Mouse (Mus musculus) gastrocnemius, adult 2 months (tissue): ENCODE measurements at regions not wholly inside any gene's neighbourhood (a gene's known extent, or its start where the extent isn't known, plus 50 kb on each side); places are given as distances from the start of the nearest gene placed in this dataset.

ENCODE experiments used
- DNase-seq: peaks from one replicate; pipeline ENCODE4 v3.0.0; 2022
- H3K27ac ChIP-seq: fragments of 200-600 bp; 2 replicates; pipeline ENCODE4 v1.8.1; 2022; ENCODE audit warnings: mild to moderate bottlenecking
- H3K4me3 ChIP-seq: fragments of 200-600 bp; 2 replicates; pipeline ENCODE4 v1.8.1; 2022; ENCODE audit warnings: mild to moderate bottlenecking, moderate library complexity
- CTCF ChIP-seq: fragments of 200-600 bp; IDR thresholded peaks from 2 replicates; pipeline ENCODE4 v1.8.1; 2022; ENCODE audit warnings: antibody characterized with exemption, mild to moderate bottlenecking, moderate library complexity
- intact Hi-C: fragments of 180-260 bp; cut with DNase I; formaldehyde crosslinking; loops from one replicate; pipeline ENCODE4 v1.15.1; 2025

DNA sequence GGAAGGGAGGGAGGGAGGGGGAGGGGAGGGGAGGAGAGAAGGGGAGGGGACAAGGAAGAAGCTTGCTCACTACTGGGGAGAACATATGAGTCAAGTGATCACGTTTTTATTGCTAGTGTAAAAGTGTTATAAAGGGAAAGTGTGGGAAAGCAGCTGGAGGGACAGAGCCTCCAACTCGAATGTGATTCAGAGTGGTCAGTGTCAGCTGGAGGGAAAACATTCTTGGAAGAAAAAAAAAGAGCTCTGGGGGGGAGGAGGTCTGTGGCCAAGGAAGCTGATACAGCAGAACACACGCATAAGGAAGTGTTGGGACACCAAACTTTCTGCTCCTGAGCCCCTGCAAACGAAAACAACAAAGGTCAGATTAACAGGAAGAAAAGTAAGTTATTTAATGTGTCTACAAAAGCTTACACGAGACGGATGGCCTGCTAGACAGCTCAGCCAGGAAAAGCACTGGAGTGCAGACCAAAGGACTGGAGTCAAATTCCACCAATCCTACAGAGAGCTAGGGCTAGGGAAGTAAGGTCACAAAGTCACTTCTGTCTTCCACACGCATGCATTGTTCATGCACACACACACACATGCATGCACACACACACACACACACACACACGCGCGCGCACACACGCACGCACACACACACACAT is 85.1 kb upstream of the Epcam start:
- Histone ChIP-seq H3K27ac (peak overlapping the region; percentile 86), H3K4me3 (no peak overlapping the region)
- no peak for TF ChIP-seq CTCF
- intact Hi-C loops = no loop called here
- no peak for DNase-seq

DNA sequence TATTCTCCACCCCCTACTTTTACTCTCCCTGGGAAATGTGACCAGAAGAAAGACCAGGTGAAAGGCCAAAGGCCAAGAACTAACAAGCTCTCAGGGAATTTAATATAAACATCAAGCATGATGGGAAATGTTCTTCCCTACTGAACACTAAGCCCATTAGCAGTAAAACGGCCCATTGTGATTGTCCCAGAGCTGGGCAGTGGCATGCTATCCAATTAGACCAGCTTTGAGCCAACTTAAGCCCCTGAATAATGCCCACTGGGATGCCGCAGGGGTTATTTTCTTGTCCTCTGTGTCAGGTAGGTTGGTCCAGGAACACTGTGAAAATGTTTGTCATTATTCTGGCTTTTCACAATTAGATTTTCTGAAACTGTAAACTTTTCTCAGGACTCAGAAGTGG is 81.2 kb upstream of the Epcam start:
- intact Hi-C loops = no loop called here
- no peak overlapping the region for H3K27ac ChIP-seq
- TF ChIP-seq CTCF = no peak
- DNase-seq = no peak
- H3K4me3 ChIP-seq = no peak overlapping the region

DNA sequence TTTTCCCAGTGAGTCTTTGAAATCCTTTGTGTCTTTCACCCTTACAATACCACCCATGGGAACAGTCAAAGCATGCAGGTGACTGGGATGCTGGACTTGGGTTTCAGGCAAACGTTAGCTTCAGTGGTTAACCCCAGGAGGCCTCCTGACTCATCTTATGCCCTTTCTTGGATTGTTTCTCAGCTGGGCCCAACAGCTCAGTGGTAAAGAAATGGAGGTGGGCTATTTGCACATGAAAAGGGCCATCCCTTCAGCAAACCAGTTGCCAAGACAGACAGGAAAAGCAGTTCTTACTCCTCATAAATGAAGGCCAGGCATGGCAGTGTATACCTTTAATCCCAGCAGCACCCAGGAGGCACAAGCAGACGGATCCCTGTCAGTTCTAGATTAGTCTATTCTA is 77.4 kb upstream of the Epcam start:
- Histone ChIP-seq H3K4me3 (no peak overlapping the region), H3K27ac (no peak overlapping the region)
- no peak for TF ChIP-seq CTCF
- DNase-seq = no peak
- intact Hi-C loops = no loop called here

DNA sequence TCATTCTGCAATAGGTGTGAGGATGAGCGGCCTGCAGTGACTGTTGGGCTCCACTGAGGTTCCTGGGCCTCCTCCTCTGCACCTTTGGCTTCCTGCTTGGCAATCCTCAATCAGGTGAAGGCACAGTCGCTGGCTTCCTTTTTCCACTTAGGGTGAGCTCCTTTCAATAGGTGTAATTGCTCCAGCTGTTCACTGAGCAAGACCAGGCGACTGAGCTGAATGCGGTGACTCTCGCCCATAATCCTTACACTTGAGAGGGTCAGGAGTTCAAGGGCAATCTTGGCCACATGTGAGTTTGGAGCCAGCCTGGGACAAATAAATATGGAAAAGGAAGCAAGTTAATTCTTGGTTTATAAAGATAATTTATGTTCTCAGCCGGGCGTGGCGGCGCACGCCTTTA is 76.1 kb upstream of the Epcam start:
- DNase-seq = no peak
- TF ChIP-seq CTCF = no peak
- intact Hi-C loops = no loop called here
- no peak overlapping the region for H3K27ac ChIP-seq
- no peak overlapping the region for H3K4me3 ChIP-seq

DNA sequence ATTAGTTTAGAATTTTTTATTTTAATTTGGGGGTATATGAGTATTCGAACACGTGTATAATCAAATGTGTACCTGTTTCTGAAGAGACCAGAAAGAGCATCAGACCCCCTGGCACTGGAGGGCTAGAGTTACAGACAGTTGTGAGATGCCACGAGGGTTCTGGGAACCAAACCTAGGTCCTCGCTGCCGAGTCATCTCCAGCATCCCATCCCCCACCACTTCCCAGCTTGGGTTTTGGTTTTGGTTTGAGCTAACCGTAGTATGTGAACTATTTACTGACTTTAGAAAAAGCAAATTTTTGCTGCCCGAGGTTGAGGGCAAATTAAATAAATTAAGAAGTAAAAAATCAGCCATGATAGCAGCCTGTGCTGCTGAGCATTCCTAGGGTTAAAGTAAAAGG is 74.9 kb upstream of the Epcam start:
- TF ChIP-seq CTCF = no peak
- intact Hi-C loops = no loop called here
- H3K27ac ChIP-seq = no peak overlapping the region
- no peak for DNase-seq
- no peak overlapping the region for H3K4me3 ChIP-seq

DNA sequence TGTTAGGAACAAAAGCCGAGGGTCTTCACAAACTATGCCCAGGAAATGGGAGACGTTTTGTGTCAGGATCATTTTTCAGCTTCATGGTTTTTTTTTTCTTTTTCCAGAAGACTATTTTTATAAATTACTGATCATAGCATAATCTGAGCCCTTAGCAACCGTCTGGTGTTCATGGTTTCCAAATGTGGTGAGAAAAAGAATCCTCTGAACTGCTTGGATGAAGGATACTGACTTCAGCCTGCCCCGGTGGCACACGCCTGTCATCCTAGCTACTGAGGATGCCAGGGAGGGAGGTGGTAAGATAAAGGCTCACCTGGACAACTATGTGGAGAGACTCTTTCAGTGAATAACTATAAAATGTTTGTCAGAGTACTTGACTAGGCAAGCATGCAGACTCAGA is 72.4 kb upstream of the Epcam start:
- peak; percentile 43 for DNase-seq
- H3K4me3 ChIP-seq = no peak overlapping the region
- intact Hi-C loops = no loop called here
- no peak for TF ChIP-seq CTCF
- H3K27ac ChIP-seq = peak overlapping the region; percentile 82

DNA sequence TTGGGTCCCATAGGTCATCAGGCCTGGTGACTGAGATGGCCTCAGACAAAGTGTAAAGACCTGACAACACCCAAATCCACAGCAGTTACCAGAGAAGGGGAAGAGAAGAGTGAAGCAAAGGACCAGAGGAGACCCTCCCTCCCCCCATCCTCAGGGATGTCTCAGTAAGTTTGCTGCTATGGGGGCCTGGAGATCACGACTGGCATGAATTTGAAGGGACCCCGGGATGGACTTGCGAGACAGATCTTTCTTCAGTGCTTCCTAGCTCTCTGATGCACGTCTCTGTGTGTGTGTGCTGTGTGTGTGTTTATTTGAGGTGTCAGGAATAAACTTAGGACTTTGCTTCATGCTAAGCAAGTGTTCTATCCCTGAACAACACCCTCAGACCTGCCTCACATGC is 70.1 kb upstream of the Epcam start:
- no peak overlapping the region for H3K4me3 ChIP-seq
- intact Hi-C loops = no loop called here
- no peak for DNase-seq
- H3K27ac ChIP-seq = no peak overlapping the region
- no peak for TF ChIP-seq CTCF

DNA sequence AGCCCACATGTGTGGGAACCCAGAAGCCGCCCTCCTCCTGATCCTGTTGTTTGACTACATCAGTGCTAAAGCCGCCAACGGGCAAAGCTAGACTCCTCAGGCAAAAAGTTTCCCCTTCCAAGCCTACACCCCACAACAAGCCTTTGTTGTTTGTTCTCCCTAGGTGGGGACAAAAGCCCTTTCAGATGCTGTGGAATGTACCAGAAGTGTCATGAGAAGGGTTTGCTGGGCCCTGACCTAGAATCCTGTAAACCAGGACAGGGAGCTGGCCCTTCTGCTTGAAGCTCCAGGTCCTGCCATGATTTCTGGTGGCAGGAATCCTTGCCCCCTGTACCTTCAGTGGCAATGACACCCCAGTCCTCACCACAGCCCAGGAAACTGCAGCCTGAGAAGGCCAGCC is 69.5 kb upstream of the Epcam start:
- no peak for DNase-seq
- Histone ChIP-seq H3K4me3 (no peak overlapping the region), H3K27ac (peak overlapping the region; percentile 31)
- intact Hi-C loops = no loop called here
- no peak for TF ChIP-seq CTCF

DNA sequence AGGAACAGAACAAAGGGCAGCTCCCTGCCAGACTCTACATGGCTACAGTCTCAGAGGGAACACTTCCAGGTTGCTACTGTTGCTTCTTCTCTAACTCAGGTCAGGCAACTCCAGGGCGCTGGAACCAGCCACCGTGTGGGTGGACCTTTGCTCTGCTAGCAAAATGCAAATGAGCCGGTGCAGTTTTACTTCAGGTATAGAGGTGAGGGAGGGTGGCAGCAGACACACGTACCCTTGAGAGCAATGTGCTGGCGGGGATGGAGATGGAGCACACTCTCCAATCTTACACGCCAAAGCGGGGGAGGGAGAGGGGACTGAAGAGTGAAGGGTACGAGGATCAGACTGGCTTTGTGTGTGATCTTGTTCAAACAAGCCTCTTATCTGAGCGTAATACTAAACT is 68.8 kb upstream of the Epcam start:
- intact Hi-C loops = no loop called here
- Histone ChIP-seq H3K27ac (peak overlapping the region; percentile 31), H3K4me3 (no peak overlapping the region)
- no peak for TF ChIP-seq CTCF
- DNase-seq = no peak

DNA sequence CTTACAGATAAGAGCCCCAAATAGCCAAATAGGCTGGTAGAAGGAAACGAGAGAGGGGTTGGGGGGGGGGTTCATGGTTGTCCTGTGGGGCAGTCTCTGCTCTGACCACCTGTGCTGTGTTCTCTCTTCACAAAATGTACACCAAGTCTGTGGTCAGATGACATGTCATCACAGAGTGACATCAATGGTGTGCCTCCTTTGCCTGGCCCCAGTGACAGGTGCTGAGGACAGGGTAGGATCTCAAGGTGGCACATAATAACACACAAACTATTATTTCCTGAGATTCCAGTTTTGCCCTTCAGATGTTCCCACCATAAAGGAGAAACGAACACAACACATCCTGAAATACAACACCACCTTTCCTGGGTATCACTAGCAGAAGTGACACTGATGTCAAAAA is 68.3 kb upstream of the Epcam start:
- H3K4me3 ChIP-seq = no peak overlapping the region
- H3K27ac ChIP-seq = no peak overlapping the region
- intact Hi-C loops = no loop called here
- no peak for DNase-seq
- TF ChIP-seq CTCF = no peak

DNA sequence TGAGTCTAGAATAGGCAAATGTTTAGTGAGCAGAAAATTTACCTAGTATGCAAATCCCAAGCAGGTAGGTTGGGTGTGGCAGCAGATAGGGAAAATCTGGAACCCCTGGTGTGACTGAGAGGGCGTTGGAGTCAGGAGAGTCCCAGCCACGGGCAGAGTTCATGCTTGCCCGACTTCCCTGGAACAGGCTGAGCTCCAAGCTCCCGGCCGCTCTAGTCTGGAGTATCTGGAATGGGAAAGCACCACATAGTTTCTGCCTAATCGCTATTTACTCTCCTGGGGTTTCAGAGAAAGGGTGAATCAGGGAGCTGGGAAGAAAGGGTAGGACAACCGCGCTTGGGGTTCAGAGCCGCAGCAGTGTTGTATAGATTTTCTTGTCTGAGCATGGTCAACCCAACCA is 65.8 kb upstream of the Epcam start:
- no peak for TF ChIP-seq CTCF
- intact Hi-C loops = loop anchor here (2.0 to 10.0 kb wide), 3 partner anchors 37 to 525 kb away; partner anchors contain the start of gene Calm2
- Histone ChIP-seq H3K4me3 (no peak overlapping the region), H3K27ac (no peak overlapping the region; the same call in 1 of the 2 replicates)
- DNase-seq = no peak

DNA sequence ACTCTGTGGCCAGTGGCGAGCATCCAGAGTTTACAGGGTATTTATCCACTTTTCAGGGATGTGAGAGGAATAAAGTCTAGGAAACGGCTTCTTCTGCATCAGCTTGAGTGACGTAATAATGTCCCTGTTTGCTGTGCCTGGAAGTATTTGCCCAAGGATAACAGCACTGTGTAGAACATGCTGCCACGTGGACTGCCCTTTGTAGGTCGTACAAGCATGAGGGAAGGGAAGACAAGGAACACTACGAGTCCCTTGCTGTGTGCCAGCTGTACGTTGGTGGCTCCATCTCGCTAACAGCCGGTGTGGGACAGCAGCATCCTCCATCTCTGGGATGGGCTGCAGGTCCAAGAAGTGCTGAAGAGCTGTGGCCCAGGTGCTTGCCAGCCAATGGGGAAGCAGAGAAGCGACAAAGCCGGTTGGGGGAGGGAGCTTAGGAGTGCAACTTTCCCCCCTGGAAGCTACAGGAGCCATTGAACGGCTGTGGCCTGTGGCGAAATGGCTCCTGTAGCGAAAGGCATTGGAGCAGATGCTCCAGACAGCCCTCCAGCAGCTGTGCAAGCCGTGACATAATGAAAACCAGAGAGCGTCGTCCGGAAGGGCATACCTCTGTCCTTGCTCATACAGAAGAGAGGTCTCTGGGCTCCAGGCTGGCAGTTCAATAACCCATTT is 65.0 kb upstream of the Epcam start:
- H3K4me3 ChIP-seq = peak overlapping the region; percentile 61
- peak overlapping the region; percentile 93 for H3K27ac ChIP-seq
- no peak for DNase-seq
- no peak for TF ChIP-seq CTCF
- intact Hi-C loops = loop anchor here (1.0 to 10.0 kb wide), 4 partner anchors 38 to 526 kb away; partner anchors contain the start of gene Calm2

DNA sequence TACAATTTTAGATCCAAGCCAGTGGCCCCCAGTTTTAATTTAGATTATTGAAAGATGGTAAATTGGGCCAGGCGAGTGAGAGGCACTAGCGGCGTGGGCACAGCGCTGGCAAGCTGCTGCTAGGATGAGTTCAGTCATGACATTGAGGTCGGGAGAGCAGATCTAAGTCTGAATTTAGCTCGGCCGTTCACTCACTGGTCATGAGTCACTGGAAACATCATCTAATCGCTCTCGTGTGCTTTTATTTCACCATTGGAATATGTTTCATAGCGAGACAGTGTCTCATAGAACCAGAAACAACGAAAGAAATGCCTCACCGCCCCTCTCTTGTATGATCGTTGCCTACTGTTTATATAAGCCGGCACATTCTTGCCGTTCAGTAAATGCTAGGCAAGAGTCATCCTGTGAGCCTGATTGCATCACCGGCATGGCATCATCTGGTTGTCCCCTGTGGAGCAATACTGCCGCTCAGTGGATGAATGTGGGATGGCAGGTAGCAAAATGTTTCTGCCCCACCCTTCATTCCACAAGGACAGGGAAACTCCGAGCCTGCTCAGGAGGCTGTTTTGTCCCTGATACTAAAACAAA is 64.3 kb upstream of the Epcam start:
- H3K27ac ChIP-seq = peak overlapping the region; percentile 93
- peak; percentile 93 for DNase-seq
- intact Hi-C loops = loop anchor here (1.0 to 10.0 kb wide), 4 partner anchors 39 to 527 kb away; partner anchors contain the start of gene Calm2
- peak overlapping the region; percentile 61 for H3K4me3 ChIP-seq
- TF ChIP-seq CTCF = no peak; the same call in 1 of the 2 replicates
